Mouse (Mus musculus): ENCODE data around the gene Cggbp1. TPM values are rescaled to one million over a fixed set of nuclear protein-coding genes. Genes with fewer than 3 reads are reported as not detected.
A peak's percentile ranks its signal among the peaks of the same experiment; 100 is the strongest.

Gene Cggbp1
- polyA plus RNA-seq, 1 experiment from 2014 or later, result 76.6 TPM

DNA sequence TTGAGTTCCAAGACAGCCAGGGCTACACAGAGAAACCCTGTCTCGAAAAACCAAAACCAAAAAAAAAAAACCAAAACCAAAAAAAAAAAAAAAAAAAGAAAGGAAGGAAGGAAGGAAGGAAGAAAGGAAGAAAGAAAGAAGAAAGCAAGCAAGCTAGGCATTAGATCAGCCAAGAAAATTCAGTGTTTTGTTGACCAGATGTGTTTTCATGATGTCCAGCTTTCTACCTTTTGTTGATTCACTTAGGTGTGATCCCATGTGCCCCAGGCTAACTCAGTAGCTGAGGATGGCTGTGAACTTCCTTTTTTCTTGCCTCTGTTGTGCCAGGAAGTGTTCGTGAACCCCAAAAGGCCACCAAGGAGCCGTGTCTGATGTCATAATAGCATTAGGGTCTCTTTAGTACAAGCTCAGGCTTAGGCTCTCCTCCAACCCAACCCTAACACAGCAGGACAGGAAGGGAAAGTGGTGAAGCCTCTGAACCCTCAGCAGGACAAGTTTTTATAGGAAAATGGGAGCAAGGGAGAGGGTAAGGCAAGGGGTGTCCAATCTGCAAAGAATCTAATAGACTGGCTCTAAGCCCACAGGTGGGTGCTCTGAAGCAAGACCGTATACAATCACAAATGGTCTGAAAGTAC is 25.0 kb downstream of the Cggbp1 start:
- DNase-seq (ENCODE audit: low spot score) (no peak), ATAC-seq (replicated peaks; ENCODE audit: low FRiP score, low TSS enrichment, low read depth) (no peak)
- H3K36me3 ChIP-seq (ENCODE audit: control insufficient read depth, insufficient read depth, low read length), result no peaks in the 10 kb centered on the region
- no peak overlapping the region for H3K9ac ChIP-seq (ENCODE audit: low read length)
- WGBS, result 76% methylated on average over 4 of the region's 4 CpGs
- H3K9me3 ChIP-seq (ENCODE audit: control insufficient read depth, low read length), result no peaks in the 10 kb centered on the region
- no peak overlapping the region for H3K4me3 ChIP-seq (ENCODE audit: low read depth, low read length)
- no peaks in the 10 kb centered on the region for H3K4me1 ChIP-seq (replicated peaks; ENCODE audit: control insufficient read depth, insufficient read depth, low read length)
- no peaks in the 10 kb centered on the region for H3K27me3 ChIP-seq (replicated peaks; ENCODE audit: control insufficient read depth, insufficient read depth, low read length)
- H3K27ac ChIP-seq (ENCODE audit: low read depth), result no peak overlapping the region
- H3K4me2 ChIP-seq (ENCODE audit: low read length), result no peak overlapping the region

GRCm38 (mm10) chr16:64877314-64877713 is 25.5 kb downstream of the Cggbp1 start:
- H3K9me3 ChIP-seq (ENCODE audit: control insufficient read depth, low read length), result no peaks in the 10 kb centered on the region
- H3K4me2 ChIP-seq (ENCODE audit: low read length), result no peak overlapping the region
- H3K36me3 ChIP-seq (ENCODE audit: control insufficient read depth, insufficient read depth, low read length), result no peaks in the 10 kb centered on the region
- no peak for DNase-seq (ENCODE audit: low spot score)
- no peak for ATAC-seq (replicated peaks; ENCODE audit: low FRiP score, low TSS enrichment, low read depth)
- H3K4me3 ChIP-seq (ENCODE audit: low read depth, low read length), result no peak overlapping the region
- H3K27ac ChIP-seq (ENCODE audit: low read depth), result no peak overlapping the region
- H3K27me3 ChIP-seq (replicated peaks; ENCODE audit: control insufficient read depth, insufficient read depth, low read length), result no peaks in the 10 kb centered on the region
- no peaks in the 10 kb centered on the region for H3K4me1 ChIP-seq (replicated peaks; ENCODE audit: control insufficient read depth, insufficient read depth, low read length)
- H3K9ac ChIP-seq (ENCODE audit: low read length), result no peak overlapping the region
- 92% methylated on average over 3 of the region's 3 CpGs for WGBS

GRCm38 (mm10) chr16:64878611-64879132 is 26.9 kb downstream of the Cggbp1 start:
- Histone ChIP-seq H3K27me3 (replicated peaks; ENCODE audit: control insufficient read depth, insufficient read depth, low read length) (no peaks in the 10 kb centered on the region), H3K4me3 (ENCODE audit: low read depth, low read length) (no peak overlapping the region), H3K36me3 (ENCODE audit: control insufficient read depth, insufficient read depth, low read length) (no peaks in the 10 kb centered on the region), H3K27ac (ENCODE audit: low read depth) (no peak overlapping the region), H3K4me1 (replicated peaks; ENCODE audit: control insufficient read depth, insufficient read depth, low read length) (no peaks in the 10 kb centered on the region), H3K9me3 (ENCODE audit: control insufficient read depth, low read length) (no peaks in the 10 kb centered on the region), H3K4me2 (ENCODE audit: low read length) (no peak overlapping the region), H3K9ac (ENCODE audit: low read length) (no peak overlapping the region)
- WGBS, result 88% methylated on average over 3 of the region's 3 CpGs
- no peak for DNase-seq (ENCODE audit: low spot score)
- ATAC-seq (replicated peaks; ENCODE audit: low FRiP score, low TSS enrichment, low read depth), result no peak

- Histone ChIP-seq H3K9me3 (ENCODE audit: control insufficient read depth, low read length) (no peaks in the 10 kb centered on the region), H3K4me1 (replicated peaks; ENCODE audit: control insufficient read depth, insufficient read depth, low read length) (peaks cover 8% of the 10 kb centered on the region), H3K36me3 (ENCODE audit: control insufficient read depth, insufficient read depth, low read length) (no peaks in the 10 kb centered on the region), H3K4me2 (ENCODE audit: low read length) (no peak overlapping the region), H3K9ac (ENCODE audit: low read length) (no peak overlapping the region), H3K27ac (ENCODE audit: low read depth) (no peak overlapping the region), H3K4me3 (ENCODE audit: low read depth, low read length) (no peak overlapping the region), H3K27me3 (replicated peaks; ENCODE audit: control insufficient read depth, insufficient read depth, low read length) (no peaks in the 10 kb centered on the region)
- DNase-seq (ENCODE audit: low spot score) (no peak), ATAC-seq (replicated peaks; ENCODE audit: low FRiP score, low TSS enrichment, low read depth) (no peak)
- 43% methylated on average over 5 of the region's 5 CpGs for WGBS
These were observed 27.9 kb downstream of the Cggbp1 start for GRCm38 (mm10) chr16:64879735-64880134.

- H3K27me3 ChIP-seq (replicated peaks; ENCODE audit: control insufficient read depth, insufficient read depth, low read length), result no peaks in the 10 kb centered on the region
- ATAC-seq (replicated peaks; ENCODE audit: low FRiP score, low TSS enrichment, low read depth) (no peak), DNase-seq (ENCODE audit: low spot score) (no peak)
- H3K4me2 ChIP-seq (ENCODE audit: low read length), result no peak overlapping the region
- peaks cover 8% of the 10 kb centered on the region for H3K4me1 ChIP-seq (replicated peaks; ENCODE audit: control insufficient read depth, insufficient read depth, low read length)
- no peaks in the 10 kb centered on the region for H3K9me3 ChIP-seq (ENCODE audit: control insufficient read depth, low read length)
- H3K36me3 ChIP-seq (ENCODE audit: control insufficient read depth, insufficient read depth, low read length), result no peaks in the 10 kb centered on the region
- no peak overlapping the region for H3K27ac ChIP-seq (ENCODE audit: low read depth)
- 80% methylated on average over 3 of the region's 3 CpGs for WGBS
- no peak overlapping the region for H3K4me3 ChIP-seq (ENCODE audit: low read depth, low read length)
- H3K9ac ChIP-seq (ENCODE audit: low read length), result no peak overlapping the region
These were observed 29.2 kb downstream of the Cggbp1 start for GRCm38 (mm10) chr16:64880986-64881385.

- Histone ChIP-seq H3K27ac (ENCODE audit: low read depth) (no peak overlapping the region), H3K36me3 (ENCODE audit: control insufficient read depth, insufficient read depth, low read length) (no peaks in the 10 kb centered on the region), H3K4me1 (replicated peaks; ENCODE audit: control insufficient read depth, insufficient read depth, low read length) (peaks cover 8% of the 10 kb centered on the region), H3K9ac (ENCODE audit: low read length) (no peak overlapping the region), H3K4me2 (ENCODE audit: low read length) (no peak overlapping the region), H3K4me3 (ENCODE audit: low read depth, low read length) (no peak overlapping the region), H3K9me3 (ENCODE audit: control insufficient read depth, low read length) (no peaks in the 10 kb centered on the region), H3K27me3 (replicated peaks; ENCODE audit: control insufficient read depth, insufficient read depth, low read length) (no peaks in the 10 kb centered on the region)
- WGBS, result 80% methylated on average over 2 of the region's 2 CpGs
- no peak for DNase-seq (ENCODE audit: low spot score)
- no peak for ATAC-seq (replicated peaks; ENCODE audit: low FRiP score, low TSS enrichment, low read depth)
These were observed 29.6 kb downstream of the Cggbp1 start for GRCm38 (mm10) chr16:64881442-64881841.

DNA sequence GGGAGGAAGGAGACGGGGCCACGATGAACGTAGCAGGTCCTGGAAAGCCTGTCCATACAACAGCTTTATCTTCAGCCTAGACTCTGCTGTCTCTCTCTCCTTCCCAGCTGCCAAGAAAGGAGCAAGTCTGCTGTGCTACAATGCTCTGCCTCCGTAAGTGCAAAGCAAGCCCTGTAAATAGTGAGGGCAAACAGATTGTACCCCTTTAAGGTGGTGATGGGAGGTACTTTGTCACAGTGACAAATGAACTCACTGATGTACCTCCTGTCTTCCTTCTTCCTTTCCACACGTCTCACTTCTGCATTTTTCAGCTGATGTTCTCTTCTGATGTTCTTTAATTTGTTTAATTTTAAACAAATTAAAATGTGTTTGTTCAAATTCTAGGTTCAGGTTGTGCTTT is 32.1 kb downstream of the Cggbp1 start:
- whole genome bisulfite sequencing, result 42% methylated on average over 5 of the region's 5 CpGs
- Histone ChIP-seq H3K4me1 (replicated peaks; ENCODE audit: control insufficient read depth, insufficient read depth, low read length) (peaks cover 8% of the 10 kb centered on the region), H3K9me3 (ENCODE audit: control insufficient read depth, low read length) (no peaks in the 10 kb centered on the region), H3K4me2 (ENCODE audit: low read length) (no peak overlapping the region; the same call in 1 of the 2 replicates), H3K27me3 (replicated peaks; ENCODE audit: control insufficient read depth, insufficient read depth, low read length) (no peaks in the 10 kb centered on the region), H3K9ac (ENCODE audit: low read length) (no peak overlapping the region), H3K36me3 (ENCODE audit: control insufficient read depth, insufficient read depth, low read length) (no peaks in the 10 kb centered on the region), H3K27ac (ENCODE audit: low read depth) (peak overlapping the region; percentile 54), H3K4me3 (ENCODE audit: low read depth, low read length) (no peak overlapping the region)
- ATAC-seq (replicated peaks; ENCODE audit: low FRiP score, low TSS enrichment, low read depth), result no peak
- DNase-seq (ENCODE audit: low spot score), result no peak

DNA sequence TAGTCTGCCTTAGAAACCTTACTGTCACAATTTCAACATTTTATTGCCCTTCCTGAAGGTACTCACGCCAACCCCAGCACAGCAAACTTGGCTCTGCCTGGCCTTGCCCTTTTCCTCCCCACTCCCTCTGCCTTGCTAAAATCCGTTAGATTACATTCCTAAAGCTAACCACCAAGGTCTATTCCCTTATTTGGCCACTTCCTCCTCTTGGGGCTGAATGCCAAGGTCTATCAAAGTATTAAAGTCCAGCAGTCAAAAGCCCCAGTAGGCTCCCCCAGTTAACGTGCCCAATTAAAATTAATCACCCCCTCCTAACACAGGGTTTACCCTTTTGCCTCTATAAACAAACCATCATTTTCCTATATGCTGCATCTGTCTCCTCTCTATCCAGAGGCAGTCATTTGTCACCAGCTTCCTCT is 32.6 kb downstream of the Cggbp1 start:
- ATAC-seq (replicated peaks; ENCODE audit: low FRiP score, low TSS enrichment, low read depth), result peak; percentile 53; the same call in 1 of the 2 replicates

DNA sequence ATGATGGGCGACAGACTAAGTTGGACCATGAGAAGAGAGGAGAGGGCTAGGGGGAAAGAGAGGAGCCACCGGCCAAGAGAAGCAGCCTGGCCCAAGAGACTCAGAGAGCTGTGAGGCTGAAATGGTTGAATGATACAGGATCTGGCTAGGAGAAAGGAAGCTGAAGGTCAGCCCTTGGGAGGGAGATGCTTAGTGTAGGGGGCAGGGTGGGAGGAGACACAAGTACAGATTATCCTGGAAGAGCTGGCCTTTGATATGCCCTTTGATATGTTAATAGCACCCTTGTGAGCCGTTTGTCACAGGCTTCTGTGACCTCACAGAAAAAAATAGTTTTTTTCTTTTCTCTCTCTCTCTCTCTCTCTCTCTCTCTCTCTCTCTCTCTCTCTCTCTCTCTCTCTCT is 33.3 kb downstream of the Cggbp1 start:
- no peak overlapping the region for H3K27ac ChIP-seq (ENCODE audit: low read depth)
- H3K9me3 ChIP-seq (ENCODE audit: control insufficient read depth, low read length), result no peaks in the 10 kb centered on the region
- no peaks in the 10 kb centered on the region for H3K27me3 ChIP-seq (replicated peaks; ENCODE audit: control insufficient read depth, insufficient read depth, low read length)
- no peak for DNase-seq (ENCODE audit: low spot score)
- no peak overlapping the region for H3K9ac ChIP-seq (ENCODE audit: low read length)
- no peak for ATAC-seq (replicated peaks; ENCODE audit: low FRiP score, low TSS enrichment, low read depth)
- no peak overlapping the region for H3K4me3 ChIP-seq (ENCODE audit: low read depth, low read length)
- H3K4me1 ChIP-seq (replicated peaks; ENCODE audit: control insufficient read depth, insufficient read depth, low read length), result peaks cover 8% of the 10 kb centered on the region
- WGBS, result 31% methylated on average over 3 of the region's 3 CpGs
- no peaks in the 10 kb centered on the region for H3K36me3 ChIP-seq (ENCODE audit: control insufficient read depth, insufficient read depth, low read length)
- no peak overlapping the region for H3K4me2 ChIP-seq (ENCODE audit: low read length)

More for the DNA sequence above, 32.6 kb downstream of the Cggbp1 start:
- peak overlapping the region; percentile 13; the same call in 1 of the 2 replicates for H3K4me2 ChIP-seq (ENCODE audit: low read length)
- no peaks in the 10 kb centered on the region for H3K9me3 ChIP-seq (ENCODE audit: control insufficient read depth, low read length)
- H3K27me3 ChIP-seq (replicated peaks; ENCODE audit: control insufficient read depth, insufficient read depth, low read length), result no peaks in the 10 kb centered on the region
- H3K27ac ChIP-seq (ENCODE audit: low read depth), result peak overlapping the region; percentile 54
- WGBS, result 4% methylated on average over 3 of the region's 3 CpGs
- H3K4me1 ChIP-seq (replicated peaks; ENCODE audit: control insufficient read depth, insufficient read depth, low read length), result peaks cover 8% of the 10 kb centered on the region
- H3K4me3 ChIP-seq (ENCODE audit: low read depth, low read length), result no peak overlapping the region
- no peaks in the 10 kb centered on the region for H3K36me3 ChIP-seq (ENCODE audit: control insufficient read depth, insufficient read depth, low read length)
- no peak for DNase-seq (ENCODE audit: low spot score)
- no peak overlapping the region for H3K9ac ChIP-seq (ENCODE audit: low read length)

Measured in intestine, embryonic 14.5 days (tissue).